Mouse (Mus musculus) hindbrain, embryonic 16.5 days (tissue): ENCODE results near the gene Mmp25. TPM values are rescaled to one million over a fixed set of nuclear protein-coding genes. Genes with fewer than 3 reads are reported as not detected.

Experiments used
- polyA plus RNA-seq: library from polyadenylated mRNA; unstranded; fragments of >200 nt; fragmentation: Nextera tagmentation; extraction: Ambion mirVana; gene quantifications from 2 replicates; pipeline ENCODE4 v1.2.1, GENCODE M21; 2015

Gene Mmp25
- polyA plus RNA-seq, 1 experiment from 2014 or later = 1.5 TPM

Other genes starting within 250 kb of the Mmp25 start
- gene Vmn2r117, start 165.6 kb downstream of the Mmp25 start, polyA plus RNA-seq = not detected in 2 replicates
- 17.0 and 18.0 TPM in 2 replicates for gene Zfp213, start 81.0 kb downstream of the Mmp25 start, polyA plus RNA-seq
- gene Zfp13, start 45.8 kb downstream of the Mmp25 start, polyA plus RNA-seq = 26.4 and 29.1 TPM in 2 replicates
- gene Zscan10, start 44.4 kb downstream of the Mmp25 start, polyA plus RNA-seq = 0.20 and 0.25 TPM in 2 replicates
- 0.19 TPM in 1 of 2 replicates, not detected in the other for gene Bicdl2, start 15.2 kb upstream of the Mmp25 start, polyA plus RNA-seq
- 150 and 153 TPM in 2 replicates for gene Hcfc1r1, start 28.3 kb upstream of the Mmp25 start, polyA plus RNA-seq
- gene Thoc6, start 28.6 kb upstream of the Mmp25 start, polyA plus RNA-seq = 41.3 and 42.1 TPM in 2 replicates
- gene Tnfrsf12a, start 32.2 kb upstream of the Mmp25 start, polyA plus RNA-seq = 5.8 and 6.1 TPM in 2 replicates
- gene Cldn6, start 34.0 kb upstream of the Mmp25 start, polyA plus RNA-seq = 0.34 and 0.54 TPM in 2 replicates
- 1.6 and 2.0 TPM in 2 replicates for gene Cldn9, start 38.7 kb upstream of the Mmp25 start, polyA plus RNA-seq
- gene 1520401A03Rik, start 77.5 kb upstream of the Mmp25 start, polyA plus RNA-seq = 0.13 TPM in 1 of 2 replicates, not detected in the other
- 20.8 and 21.1 TPM in 2 replicates for gene Pkmyt1, start 81.1 kb upstream of the Mmp25 start, polyA plus RNA-seq
- 81.4 and 84.1 TPM in 2 replicates for gene Paqr4, start 95.6 kb upstream of the Mmp25 start, polyA plus RNA-seq
- gene Kremen2, start 100.6 kb upstream of the Mmp25 start, polyA plus RNA-seq = 1.4 and 1.8 TPM in 2 replicates
- 202 and 203 TPM in 2 replicates for gene Flywch1, start 126.3 kb upstream of the Mmp25 start, polyA plus RNA-seq
- gene Flywch2, start 140.8 kb upstream of the Mmp25 start, polyA plus RNA-seq = 73.9 and 86.2 TPM in 2 replicates
- gene Srrm2, start 145.3 kb upstream of the Mmp25 start, polyA plus RNA-seq = 410 and 420 TPM in 2 replicates
- 1,167 and 1,245 TPM in 2 replicates for gene Elob, start 183.9 kb upstream of the Mmp25 start, polyA plus RNA-seq
- 0.17 TPM in 1 of 2 replicates, not detected in the other for gene Prss33, start 190.8 kb upstream of the Mmp25 start, polyA plus RNA-seq
- 0.14 TPM in 1 of 2 replicates, not detected in the other for gene Prss32, start 198.6 kb upstream of the Mmp25 start, polyA plus RNA-seq
- gene Prss41, start 198.9 kb upstream of the Mmp25 start, polyA plus RNA-seq = 1.2 and 2.0 TPM in 2 replicates
- gene Prss21, start 222.8 kb upstream of the Mmp25 start, polyA plus RNA-seq = not detected in 2 replicates
- not detected in 2 replicates for gene Dcpp1, start 235.6 kb upstream of the Mmp25 start, polyA plus RNA-seq
- not detected in 2 replicates for gene Dcpp2, start 235.6 kb upstream of the Mmp25 start, polyA plus RNA-seq